Mouse (Mus musculus): ENCODE data around the gene Ccdc42. TPM values are rescaled to one million over a fixed set of nuclear protein-coding genes. Genes with fewer than 3 reads are reported as not detected.

Ccdc42 gene
- total and polyA plus RNA-seq, 3 experiments = not detected

DNA sequence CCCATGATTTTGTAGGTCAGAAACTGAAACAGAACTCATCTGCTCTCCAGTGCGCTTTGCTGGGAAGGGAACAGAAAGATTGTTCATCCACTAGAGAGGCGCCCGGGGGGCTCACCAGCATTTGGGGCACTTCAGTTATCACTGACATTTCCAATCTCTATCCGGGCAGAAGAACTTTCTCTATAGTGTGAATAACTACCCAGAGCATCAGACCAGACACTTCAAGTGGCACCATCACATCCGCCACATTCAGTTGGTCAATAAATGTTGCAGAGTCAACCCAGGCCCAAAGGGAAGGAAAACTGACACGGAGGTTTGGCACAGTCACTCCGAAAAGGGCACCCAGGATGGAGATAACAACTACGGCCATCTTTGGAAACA lies 23.7 kb downstream of the Ccdc42 start:
- Histone ChIP-seq H3K79me2 (ENCODE audit: control insufficient read depth, insufficient read depth, low read length, poor library complexity) (no peaks in the 10 kb centered on the region), H3K4me3 (ENCODE audit: control insufficient read depth in 1 of 2, insufficient read depth in 1 of 2, low read depth in 2 of 2, low read length in 2 of 2) (no peak overlapping the region), H3K27me3 (ENCODE audit: control insufficient read depth in 1 of 2, insufficient read depth in 2 of 2, low read length in 2 of 2) (peaks cover under 1 to 3% of the 10 kb centered on the region in 2 experiments; a peak in 3 of 4 replicates), H3K9ac (ENCODE audit: control insufficient read depth, low read depth, low read length, poor library complexity, severe bottlenecking) (no peak overlapping the region), H3K36me3 (ENCODE audit: control insufficient read depth in 1 of 2, insufficient read depth in 2 of 2, low read length in 2 of 2) (no peaks in the 10 kb centered on the region), H3K9me3 (replicated peaks; ENCODE audit: insufficient read depth, low read length) (no peaks in the 10 kb centered on the region), H3K4me1 (ENCODE audit: control insufficient read depth in 1 of 2, insufficient read depth in 2 of 2, low read length in 2 of 2) (no peaks in the 10 kb centered on the region), H3K27ac (ENCODE audit: control insufficient read depth, low read depth, low read length) (no peak overlapping the region)
- TF ChIP-seq EP300 (IDR thresholded peaks at IDR 0.05; ENCODE audit: low read depth in 1 of 2, low read length in 2 of 2) (no peak), POLR2AphosphoS5 (IDR thresholded peaks at IDR 0.05; ENCODE audit: borderline replicate concordance, low read depth, low read length) (no peak)
- DNase-seq (ENCODE audit: low read depth, low spot score) = no peak

GRCm38 (mm10) chr11:68613071-68613711 lies 26.4 kb downstream of the Ccdc42 start:
- DNase-seq (ENCODE audit: low read depth, low spot score) = no peak
- Histone ChIP-seq H3K9me3 (replicated peaks; ENCODE audit: insufficient read depth, low read length) (no peaks in the 10 kb centered on the region), H3K9ac (ENCODE audit: control insufficient read depth, low read depth, low read length, poor library complexity, severe bottlenecking) (no peak overlapping the region), H3K4me3 (ENCODE audit: control insufficient read depth in 1 of 2, insufficient read depth in 1 of 2, low read depth in 2 of 2, low read length in 2 of 2) (no peak overlapping the region), H3K79me2 (ENCODE audit: control insufficient read depth, insufficient read depth, low read length, poor library complexity) (no peaks in the 10 kb centered on the region), H3K27me3 (ENCODE audit: control insufficient read depth in 1 of 2, insufficient read depth in 2 of 2, low read length in 2 of 2) (peaks cover 11 to 16% of the 10 kb centered on the region in 2 experiments), H3K27ac (ENCODE audit: control insufficient read depth, low read depth, low read length) (no peak overlapping the region), H3K4me1 (ENCODE audit: control insufficient read depth in 1 of 2, insufficient read depth in 2 of 2, low read length in 2 of 2) (no peaks in the 10 kb centered on the region), H3K36me3 (ENCODE audit: control insufficient read depth in 1 of 2, insufficient read depth in 2 of 2, low read length in 2 of 2) (no peaks in the 10 kb centered on the region)
- TF ChIP-seq HCFC1 (IDR thresholded peaks at IDR 0.05; ENCODE audit: low read depth, low read length) = no peak
- TF ChIP-seq USF2 (IDR thresholded peaks at IDR 0.05; ENCODE audit: borderline replicate concordance in 1 of 2, insufficient read depth in 1 of 2, low read depth in 1 of 2, low read length in 2 of 2) = no peak
- TF ChIP-seq TCF12 (IDR thresholded peaks at IDR 0.05; ENCODE audit: low read depth, low read length) = no peak
- TF ChIP-seq CTCF (IDR thresholded peaks at IDR 0.05 in 2 of 3, conservative IDR thresholded peaks at IDR 0.05 in 1 of 3; ENCODE audit: control insufficient read depth in 1 of 3, insufficient read depth in 1 of 3, low read depth in 2 of 3, low read length in 3 of 3, poor library complexity in 1 of 3, severe bottlenecking in 1 of 3) = no peak
- no peak for TF ChIP-seq JUND (IDR thresholded peaks at IDR 0.05; ENCODE audit: low read depth, low read length)
- no peak for TF ChIP-seq E2F4 (IDR thresholded peaks at IDR 0.05; ENCODE audit: borderline replicate concordance, low read depth, low read length)
- no peak for TF ChIP-seq UBTF (IDR thresholded peaks at IDR 0.05; ENCODE audit: borderline replicate concordance, insufficient read depth, low read depth, low read length)
- TF ChIP-seq ZKSCAN1 (IDR thresholded peaks at IDR 0.05; ENCODE audit: low read depth, low read length) = no peak
- TF ChIP-seq ZC3H11A (IDR thresholded peaks at IDR 0.05; ENCODE audit: low read depth, low read length) = no peak
- TF ChIP-seq RCOR1 (IDR thresholded peaks at IDR 0.05; ENCODE audit: low read depth, low read length) = no peak
- TF ChIP-seq POLR2A (IDR thresholded peaks at IDR 0.05; ENCODE audit: control insufficient read depth in 1 of 2, insufficient read depth in 1 of 2, low read depth in 1 of 2, low read length in 2 of 2, poor library complexity in 1 of 2) = no peak
- no peak for TF ChIP-seq TAL1 (IDR thresholded peaks at IDR 0.05; ENCODE audit: low read length)
- TF ChIP-seq NRF1 (IDR thresholded peaks at IDR 0.05; ENCODE audit: insufficient read depth, low read depth, low read length, poor library complexity, severe bottlenecking) = no peak
- no peak for TF ChIP-seq TBP (IDR thresholded peaks at IDR 0.05; ENCODE audit: low read depth, low read length)
- TF ChIP-seq ELF1 (IDR thresholded peaks at IDR 0.05; ENCODE audit: low read depth, low read length) = no peak
- TF ChIP-seq ETS1 (IDR thresholded peaks at IDR 0.05; ENCODE audit: low read depth, low read length) = no peak
- no peak for TF ChIP-seq EP300 (IDR thresholded peaks at IDR 0.05; ENCODE audit: low read depth in 1 of 2, low read length in 2 of 2)
- no peak for TF ChIP-seq ZMIZ1 (IDR thresholded peaks at IDR 0.05; ENCODE audit: low read depth, low read length)
- TF ChIP-seq SIN3A (IDR thresholded peaks at IDR 0.05; ENCODE audit: low read length) = no peak
- TF ChIP-seq MYC (IDR thresholded peaks at IDR 0.05; ENCODE audit: low read depth, low read length) = no peak

Data from MEL (cell line).